Mouse (Mus musculus) left cerebral cortex, adult 8-10 months (tissue): ENCODE results near the gene Uri1. TPM values are rescaled to one million over a fixed set of nuclear protein-coding genes. Genes with fewer than 3 reads are reported as not detected.

Source experiments
- DNase-seq, 2 experiments: peaks; one replicate each; pipeline ENCODE4 v3.0.0; 2022; ENCODE audit warnings: low spot score in 2 of 2
- total RNA-seq, 4 experiments: library from RNA; stranded (reverse); gene quantifications; 2 replicates each; pipeline ENCODE4 v1.2.4; 2022

The Uri1 gene
- total RNA-seq, 4 experiments from 2014 or later = 38.0 to 56.0 (median 47.4) TPM

DNA sequence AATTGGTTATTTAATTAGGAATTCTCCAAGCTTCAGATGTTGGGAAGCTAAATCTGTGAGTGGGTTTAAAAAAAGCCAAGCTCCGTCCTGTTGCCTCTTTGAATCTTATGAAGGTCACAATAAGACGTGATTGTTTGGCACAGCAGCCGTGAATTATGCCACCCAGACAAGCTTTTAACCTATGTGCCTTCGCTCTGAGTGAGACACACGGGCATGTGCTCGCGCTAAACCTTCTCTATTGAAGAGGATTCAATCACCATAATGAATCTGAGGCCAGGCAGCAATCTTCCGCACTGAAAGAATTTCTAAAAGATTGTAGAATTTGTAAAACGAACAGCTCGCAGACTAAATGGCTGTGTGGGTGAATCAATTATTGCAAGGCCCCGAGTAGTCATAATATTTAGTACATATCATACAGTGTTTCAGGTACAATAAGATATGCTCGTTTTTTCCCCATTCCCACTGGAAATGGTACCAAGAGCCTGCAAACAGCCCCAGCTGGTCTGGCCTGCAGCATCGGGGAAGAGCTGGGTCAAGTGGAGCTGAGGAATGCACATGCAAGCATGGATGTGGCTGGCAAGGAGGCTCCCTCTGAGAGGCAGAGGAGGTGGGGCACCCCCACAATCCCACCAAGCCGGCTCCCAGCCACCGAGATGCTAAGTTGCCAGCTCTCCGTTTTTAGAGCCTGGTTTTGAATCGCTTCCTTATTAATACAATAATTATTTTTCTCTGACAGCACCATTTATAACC is 101.5 kb downstream of the Uri1 start:
- DNase-seq = no peak

DNA sequence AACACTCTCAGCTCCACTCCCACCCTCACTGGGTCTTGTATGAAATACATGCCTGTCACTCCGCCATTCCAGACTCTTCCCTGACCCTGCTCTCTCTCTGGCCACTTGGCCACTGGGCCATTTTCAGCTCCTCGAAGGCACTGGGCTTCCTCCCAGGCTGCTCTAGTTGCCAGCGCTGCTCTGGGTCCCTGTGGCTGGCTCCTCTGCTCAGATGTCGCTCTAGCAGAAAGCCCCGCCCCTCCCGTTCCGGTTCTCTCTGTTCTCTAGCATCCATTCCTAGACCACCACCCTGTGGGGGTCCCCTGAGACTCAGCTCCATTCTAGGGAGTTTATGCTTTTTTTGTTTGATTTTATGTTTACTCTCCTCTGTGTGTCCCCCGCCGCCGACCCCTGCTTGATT is 104.4 kb downstream of the Uri1 start:
- DNase-seq = no peak

DNA sequence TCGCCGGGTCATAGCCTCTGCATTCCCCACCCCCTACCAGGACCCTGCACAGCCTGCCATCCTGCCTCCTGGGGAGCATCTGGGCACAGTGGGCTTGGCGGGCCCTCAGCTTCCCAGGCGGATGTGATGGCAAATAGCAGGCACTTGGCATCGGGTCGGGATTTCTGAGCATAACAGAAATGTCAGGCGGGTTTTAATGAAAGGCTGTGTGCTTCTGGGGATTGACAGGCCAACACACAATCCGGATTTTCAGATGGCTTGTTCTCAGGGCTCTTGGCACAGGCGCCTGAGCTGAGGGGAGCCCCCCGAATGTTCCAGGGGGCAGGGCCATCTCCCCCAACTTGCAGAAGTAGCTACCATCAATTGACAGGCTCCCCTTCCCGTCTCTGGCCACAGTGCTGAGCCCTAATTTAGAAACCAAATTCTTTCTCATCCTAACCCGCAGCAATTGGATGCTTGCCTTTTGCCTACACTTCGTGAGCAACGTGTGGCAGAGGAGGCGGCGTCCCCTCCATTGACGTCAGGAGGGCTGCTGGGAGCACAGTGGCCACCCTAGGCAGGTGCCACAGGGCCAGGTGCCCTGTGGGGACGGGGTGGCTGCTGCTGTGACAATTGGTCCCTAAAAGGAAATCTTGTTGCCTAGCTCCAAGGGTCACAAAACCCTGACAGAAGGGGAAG is 106.5 kb downstream of the Uri1 start:
- DNase-seq = no peak

DNA sequence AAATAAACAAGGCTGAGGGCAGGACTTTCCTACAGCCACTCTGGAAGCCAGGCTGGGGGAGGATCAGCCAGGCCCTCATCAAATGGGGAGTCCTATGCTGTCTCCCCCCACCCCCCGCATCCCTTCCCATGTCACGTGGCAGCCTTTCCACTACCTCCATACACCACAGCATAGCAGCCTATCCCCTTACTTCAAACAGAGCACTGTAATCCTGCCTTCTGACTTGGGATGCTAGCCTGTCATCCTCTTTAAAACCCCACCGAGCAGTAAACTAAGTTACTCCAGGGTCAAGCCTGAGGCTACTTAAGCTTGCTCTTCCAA is 111.6 kb downstream of the Uri1 start:
- no peak for DNase-seq

DNA sequence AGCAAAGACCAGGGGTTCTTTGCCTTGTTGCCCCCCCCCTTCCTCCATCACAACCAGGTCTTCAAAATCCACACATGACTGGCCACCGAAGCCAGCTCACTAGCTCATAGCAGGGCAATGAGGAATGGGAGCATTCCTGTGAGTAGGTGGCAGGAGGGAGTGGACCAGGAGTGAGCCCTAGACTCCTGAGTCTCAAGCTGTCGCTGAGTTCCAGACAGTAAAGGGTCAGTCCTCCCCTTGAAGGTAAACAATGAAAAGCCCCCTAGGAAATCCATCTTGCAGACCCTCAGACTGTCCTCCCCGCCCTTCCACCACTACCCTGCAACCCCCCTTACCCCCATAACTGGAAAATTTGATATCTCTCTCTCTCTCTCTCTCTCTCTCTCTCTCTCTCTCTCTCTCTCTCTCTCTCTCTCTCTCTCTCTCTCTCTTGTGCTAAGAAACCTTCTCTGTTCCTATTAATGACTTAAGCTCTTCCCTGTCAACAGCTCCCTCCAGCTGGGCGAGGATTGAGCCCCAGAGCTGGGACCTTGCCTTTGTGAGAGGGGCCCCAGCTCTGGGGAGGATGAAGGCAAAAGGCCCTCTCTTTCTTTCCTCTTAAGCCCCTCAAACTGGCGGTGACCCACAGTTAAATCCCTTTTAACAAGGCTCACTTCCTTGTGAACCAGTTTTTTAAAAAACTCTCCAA is 112.1 kb downstream of the Uri1 start:
- no peak for DNase-seq

DNA sequence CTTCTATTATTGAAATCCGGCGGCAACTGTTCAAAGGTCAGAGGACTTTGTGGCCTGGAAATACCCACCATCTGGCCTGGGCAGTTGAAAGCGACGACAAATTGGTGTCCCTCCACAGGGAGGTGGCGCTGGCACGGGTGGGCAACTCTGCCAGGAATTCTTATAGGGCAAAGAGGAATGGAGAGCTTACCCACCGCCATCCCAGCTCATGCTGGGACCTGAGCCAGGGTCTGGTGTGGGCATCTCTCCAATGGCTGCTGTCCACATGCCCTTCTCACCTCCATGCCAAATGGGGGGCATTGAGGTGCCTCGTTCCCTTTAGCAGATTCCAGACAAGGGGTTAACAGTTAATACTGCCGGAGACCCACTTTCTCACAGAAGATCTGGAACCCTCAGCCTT is 113.2 kb downstream of the Uri1 start:
- no peak for DNase-seq

Other genes with a start within 250 kb of the Uri1 start
- 10 to 100 TPM; 39.6 to 46.8 (median 42.0) TPM for gene Zfp536, start 249.9 kb downstream of the Uri1 start, total RNA-seq
- gene Ccne1, start 84.0 kb upstream of the Uri1 start, total RNA-seq = 10 to 100 TPM; 13.4 to 17.7 (median 14.6) TPM
- 10 to 100 TPM; 23.0 to 27.9 (median 25.2) TPM for gene 1600014C10Rik, start 159.7 kb upstream of the Uri1 start, total RNA-seq
- gene Plekhf1, start 204.5 kb upstream of the Uri1 start, total RNA-seq = 1 to 10 TPM; 1.7 to 3.3 (median 2.6) TPM
- gene Pop4, start 247.9 kb upstream of the Uri1 start, total RNA-seq = 10 to 100 TPM; 22.6 to 25.6 (median 23.6) TPM